Mouse (Mus musculus): Measurements from ENCODE around the gene Camk2d. TPM values are rescaled to one million over a fixed set of nuclear protein-coding genes. Genes with fewer than 3 reads are reported as not detected.

The Camk2d gene
- total and polyA plus RNA-seq, 2 experiments from 2014 or later: 95.3 to 178 TPM

GRCm38 (mm10) chr3:126653118-126653517 lies 57.0 kb downstream of the Camk2d start:
- no peaks in the 10 kb centered on the region for H3K9me3 ChIP-seq (ENCODE audit: low read length)
- no peak overlapping the region for H3K4me2 ChIP-seq (ENCODE audit: low read depth, low read length)
- TF ChIP-seq CTCF (IDR thresholded peaks at IDR 0.05; ENCODE audit: low read depth): no peak
- no peaks in the 10 kb centered on the region for H3K27me3 ChIP-seq (ENCODE audit: insufficient read depth, low read length)
- H3K4me3 ChIP-seq (ENCODE audit: low read length): no peak overlapping the region
- no peak for DNase-seq (ENCODE audit: low spot score)
- H3K9ac ChIP-seq (replicated peaks; ENCODE audit: low read length): no peak overlapping the region
- H3K36me3 ChIP-seq (ENCODE audit: insufficient read depth, low read length): no peaks in the 10 kb centered on the region
- no peak overlapping the region for H3K27ac ChIP-seq
- WGBS: 68% methylated on average over 1 of the region's 1 CpGs
- H3K4me1 ChIP-seq (ENCODE audit: insufficient read depth, low read length): no peaks in the 10 kb centered on the region
- ATAC-seq: no peak

GRCm38 (mm10) chr3:126656173-126656572 lies 60.1 kb downstream of the Camk2d start:
- no peak for TF ChIP-seq CTCF (IDR thresholded peaks at IDR 0.05; ENCODE audit: low read depth)
- no peak overlapping the region for H3K27ac ChIP-seq
- peak; percentile 47; the same call in 1 of the 2 replicates for ATAC-seq
- no peaks in the 10 kb centered on the region for H3K36me3 ChIP-seq (ENCODE audit: insufficient read depth, low read length)
- 46% methylated on average over 3 of the region's 3 CpGs for WGBS
- H3K4me2 ChIP-seq (ENCODE audit: low read depth, low read length): no peak overlapping the region
- no peaks in the 10 kb centered on the region for H3K9me3 ChIP-seq (ENCODE audit: low read length)
- H3K9ac ChIP-seq (replicated peaks; ENCODE audit: low read length): no peak overlapping the region
- no peaks in the 10 kb centered on the region for H3K27me3 ChIP-seq (ENCODE audit: insufficient read depth, low read length)
- H3K4me1 ChIP-seq (ENCODE audit: insufficient read depth, low read length): no peaks in the 10 kb centered on the region
- peak; percentile 28 for DNase-seq (ENCODE audit: low spot score)
- no peak overlapping the region for H3K4me3 ChIP-seq (ENCODE audit: low read length)

DNA sequence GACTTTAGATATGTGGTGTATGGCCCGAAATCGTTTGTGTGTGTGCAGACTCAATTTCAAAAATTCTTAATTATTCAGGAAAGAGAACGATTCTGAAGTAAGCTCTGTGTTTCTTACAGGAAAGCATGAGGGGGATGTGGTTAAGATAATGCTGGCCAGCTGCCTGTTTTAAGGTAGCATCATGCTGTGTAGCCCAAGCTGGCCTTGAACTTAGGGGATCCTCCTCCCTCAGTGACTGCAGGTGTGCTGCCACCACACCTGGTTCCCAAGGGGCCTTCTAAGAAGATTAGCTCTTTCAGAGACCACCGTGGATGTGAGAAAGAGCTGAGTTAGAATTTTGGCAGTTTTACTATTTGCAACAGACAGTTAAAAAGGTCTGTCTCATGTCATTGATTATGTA lies 61.8 kb downstream of the Camk2d start:
- 64% methylated on average over 4 of the region's 4 CpGs for WGBS
- H3K4me1 ChIP-seq (ENCODE audit: insufficient read depth, low read length): no peaks in the 10 kb centered on the region
- H3K4me3 ChIP-seq (ENCODE audit: low read length): no peak overlapping the region
- no peak overlapping the region for H3K4me2 ChIP-seq (ENCODE audit: low read depth, low read length)
- no peaks in the 10 kb centered on the region for H3K36me3 ChIP-seq (ENCODE audit: insufficient read depth, low read length)
- TF ChIP-seq CTCF (IDR thresholded peaks at IDR 0.05; ENCODE audit: low read depth): no peak
- ATAC-seq (no peak), DNase-seq (ENCODE audit: low spot score) (no peak)
- H3K9me3 ChIP-seq (ENCODE audit: low read length): no peaks in the 10 kb centered on the region
- no peak overlapping the region for H3K9ac ChIP-seq (replicated peaks; ENCODE audit: low read length)
- no peak overlapping the region for H3K27ac ChIP-seq
- H3K27me3 ChIP-seq (ENCODE audit: insufficient read depth, low read length): no peaks in the 10 kb centered on the region

GRCm38 (mm10) chr3:126658791-126659190 lies 62.7 kb downstream of the Camk2d start:
- TF ChIP-seq CTCF (IDR thresholded peaks at IDR 0.05; ENCODE audit: low read depth): no peak
- Histone ChIP-seq H3K9ac (replicated peaks; ENCODE audit: low read length) (no peak overlapping the region), H3K27me3 (ENCODE audit: insufficient read depth, low read length) (no peaks in the 10 kb centered on the region), H3K4me1 (ENCODE audit: insufficient read depth, low read length) (no peaks in the 10 kb centered on the region), H3K36me3 (ENCODE audit: insufficient read depth, low read length) (no peaks in the 10 kb centered on the region), H3K9me3 (ENCODE audit: low read length) (no peaks in the 10 kb centered on the region), H3K27ac (no peak overlapping the region), H3K4me2 (ENCODE audit: low read depth, low read length) (no peak overlapping the region), H3K4me3 (ENCODE audit: low read length) (no peak overlapping the region)
- no peak for DNase-seq (ENCODE audit: low spot score)
- no peak for ATAC-seq
- WGBS: 68% methylated on average over 10 of the region's 10 CpGs

DNA sequence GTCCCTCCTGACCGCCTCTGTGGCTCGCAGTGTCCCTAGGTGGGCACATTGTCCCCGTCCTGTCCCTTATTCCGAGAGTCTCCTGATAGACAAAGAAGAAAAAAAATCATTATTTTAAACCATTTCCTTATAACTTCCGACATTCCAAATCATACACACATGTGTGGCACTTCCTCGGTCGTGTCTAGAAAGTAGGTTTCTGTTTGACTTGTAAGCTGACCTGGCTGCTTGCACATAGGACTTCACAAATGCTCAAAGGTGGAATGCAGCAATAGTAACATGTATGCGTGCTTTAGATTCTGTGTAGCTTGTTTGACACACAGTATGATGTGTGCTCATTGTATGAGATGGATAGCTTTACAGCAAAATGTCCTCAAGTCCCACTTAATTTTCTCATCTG lies 63.1 kb downstream of the Camk2d start:
- no peak for ATAC-seq
- no peaks in the 10 kb centered on the region for H3K36me3 ChIP-seq (ENCODE audit: insufficient read depth, low read length)
- WGBS: 89% methylated on average over 8 of the region's 8 CpGs
- no peaks in the 10 kb centered on the region for H3K27me3 ChIP-seq (ENCODE audit: insufficient read depth, low read length)
- DNase-seq (ENCODE audit: low spot score): no peak
- H3K9ac ChIP-seq (replicated peaks; ENCODE audit: low read length): no peak overlapping the region
- TF ChIP-seq CTCF (IDR thresholded peaks at IDR 0.05; ENCODE audit: low read depth): no peak
- no peak overlapping the region for H3K4me2 ChIP-seq (ENCODE audit: low read depth, low read length)
- no peak overlapping the region for H3K4me3 ChIP-seq (ENCODE audit: low read length)
- no peaks in the 10 kb centered on the region for H3K4me1 ChIP-seq (ENCODE audit: insufficient read depth, low read length)
- H3K27ac ChIP-seq: no peak overlapping the region
- no peaks in the 10 kb centered on the region for H3K9me3 ChIP-seq (ENCODE audit: low read length)

DNA sequence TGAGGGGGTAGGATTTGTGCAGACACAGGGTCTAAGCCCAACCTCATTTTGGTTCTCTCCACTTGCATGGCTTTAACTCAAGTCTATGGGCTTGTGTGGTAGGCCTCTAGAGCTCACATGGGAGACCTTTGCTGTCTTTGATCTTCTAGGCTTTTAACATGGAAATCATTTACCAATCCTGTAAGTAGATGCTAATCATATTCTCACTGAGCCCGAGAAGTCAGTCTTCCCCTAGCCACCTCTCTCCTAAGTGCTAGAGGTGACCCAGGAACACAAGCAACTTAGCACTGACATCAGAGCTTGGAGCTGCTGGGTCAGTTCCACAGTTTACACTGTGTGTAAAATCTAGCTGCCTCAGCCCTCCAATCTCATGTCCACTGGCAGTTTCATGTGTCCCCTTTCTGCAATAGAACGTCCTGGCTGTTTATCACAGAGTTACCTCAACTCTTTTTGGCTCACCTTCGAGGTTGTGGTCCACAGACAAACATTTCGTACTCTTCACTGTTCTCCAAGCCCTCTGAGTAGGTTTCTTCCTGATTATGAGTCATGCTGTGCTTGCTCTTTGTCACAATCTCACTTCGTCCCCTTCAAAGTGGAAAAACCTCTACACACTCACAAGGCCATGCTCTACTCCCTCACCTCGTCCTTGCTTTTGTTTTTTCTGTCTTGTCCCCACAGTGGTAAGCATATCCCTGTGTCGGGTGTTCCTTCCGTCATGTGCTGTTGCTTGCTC lies 63.9 kb downstream of the Camk2d start:
- Histone ChIP-seq H3K9ac (replicated peaks; ENCODE audit: low read length) (no peak overlapping the region), H3K27ac (no peak overlapping the region), H3K36me3 (ENCODE audit: insufficient read depth, low read length) (no peaks in the 10 kb centered on the region), H3K4me3 (ENCODE audit: low read length) (no peak overlapping the region), H3K4me2 (ENCODE audit: low read depth, low read length) (no peak overlapping the region), H3K27me3 (ENCODE audit: insufficient read depth, low read length) (no peaks in the 10 kb centered on the region), H3K9me3 (ENCODE audit: low read length) (no peaks in the 10 kb centered on the region), H3K4me1 (ENCODE audit: insufficient read depth, low read length) (no peaks in the 10 kb centered on the region)
- 79% methylated on average over 8 of the region's 8 CpGs for WGBS
- no peak for ATAC-seq
- no peak for DNase-seq (ENCODE audit: low spot score)
- TF ChIP-seq CTCF (IDR thresholded peaks at IDR 0.05; ENCODE audit: low read depth): no peak

DNA sequence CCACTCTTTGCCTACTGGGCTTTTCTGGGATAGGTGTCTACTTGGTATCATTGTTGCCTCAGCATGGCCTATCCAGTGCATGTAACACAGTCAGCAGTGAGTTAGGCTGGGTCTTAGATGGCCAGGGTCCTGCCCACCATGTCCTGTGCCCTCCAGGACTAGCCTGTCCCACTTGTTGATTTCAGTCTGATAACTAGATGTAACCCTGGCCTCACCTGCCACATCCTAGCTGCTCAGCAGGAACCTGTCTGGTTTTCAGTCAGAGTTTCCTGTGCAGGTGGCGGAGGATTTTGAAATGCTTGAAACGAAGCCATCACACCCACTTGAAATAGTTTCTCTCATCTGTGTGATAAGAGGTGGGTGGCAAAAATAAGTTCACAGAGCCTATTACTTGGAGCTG lies 64.5 kb downstream of the Camk2d start:
- no peaks in the 10 kb centered on the region for H3K27me3 ChIP-seq (ENCODE audit: insufficient read depth, low read length)
- H3K9ac ChIP-seq (replicated peaks; ENCODE audit: low read length): no peak overlapping the region
- H3K4me3 ChIP-seq (ENCODE audit: low read length): no peak overlapping the region
- H3K4me2 ChIP-seq (ENCODE audit: low read depth, low read length): no peak overlapping the region
- TF ChIP-seq CTCF (IDR thresholded peaks at IDR 0.05; ENCODE audit: low read depth): no peak
- H3K36me3 ChIP-seq (ENCODE audit: insufficient read depth, low read length): no peaks in the 10 kb centered on the region
- ATAC-seq (no peak), DNase-seq (ENCODE audit: low spot score) (no peak)
- H3K4me1 ChIP-seq (ENCODE audit: insufficient read depth, low read length): no peaks in the 10 kb centered on the region
- H3K9me3 ChIP-seq (ENCODE audit: low read length): no peaks in the 10 kb centered on the region
- WGBS: 94% methylated on average over 2 of the region's 2 CpGs
- H3K27ac ChIP-seq: no peak overlapping the region

Measured in hindbrain, postnatal 0 days (tissue).